Mouse (Mus musculus): ENCODE measurements around the gene Rab36. TPM values are rescaled to one million over a fixed set of nuclear protein-coding genes. Genes with fewer than 3 reads are reported as not detected.

The Rab36 gene
- polyA plus RNA-seq (2012; rRNA removed; ENCODE audit: low replicate concordance) = 5.3 and 7.6 TPM in 2 replicates

DNA sequence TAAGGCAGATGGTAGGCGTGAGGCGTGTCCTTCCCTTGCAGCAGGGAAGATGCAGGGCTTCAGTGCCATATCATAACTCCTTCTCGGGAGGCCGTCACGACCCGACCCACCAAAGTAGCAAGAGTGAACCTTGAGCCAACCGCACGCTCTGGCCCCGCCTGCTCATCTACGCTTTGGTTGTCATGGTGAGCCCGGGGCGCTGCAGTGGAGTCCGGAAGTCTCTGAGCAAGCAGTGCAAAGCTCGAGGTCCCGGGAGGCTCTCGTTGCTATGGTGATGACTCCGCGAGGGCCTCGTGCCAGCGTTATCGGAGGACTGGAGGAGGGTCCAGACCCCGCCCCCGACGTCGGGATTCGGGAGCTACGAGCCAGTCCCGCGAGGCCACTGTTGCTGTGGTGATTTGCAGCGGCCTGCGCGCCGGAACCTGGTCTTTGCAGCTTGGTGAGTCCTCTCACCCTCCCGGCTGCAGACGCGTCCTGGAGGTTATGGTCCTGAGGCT, at the start of gene Rab36:
Gene Rab36, plus strand, starts transcription at position 176 of the 497 bp plus-strand sequence.

DNA sequence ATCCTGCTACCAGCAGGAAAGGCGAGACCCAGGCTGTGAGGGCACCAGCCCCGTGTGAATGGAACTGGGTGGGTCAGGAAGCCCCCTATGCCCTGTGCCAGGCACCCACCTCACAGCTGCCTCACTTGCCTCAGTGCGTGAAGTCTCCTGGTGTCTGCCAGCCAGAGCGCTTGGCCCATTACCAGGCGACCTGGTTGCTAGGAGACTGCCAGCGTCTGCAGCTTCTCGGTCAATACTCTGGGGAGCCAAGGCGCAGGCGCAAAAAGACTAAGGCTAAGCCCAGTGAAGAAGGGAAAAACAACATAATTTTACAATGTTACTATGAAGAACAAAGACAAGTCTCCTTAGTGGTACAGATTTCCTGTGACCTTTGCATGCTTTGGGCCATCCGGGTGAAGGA, 4.5 kb upstream of the Rab36 start, which contains the start of gene Rsph14:
Gene Rsph14, minus strand, starts transcription at position 192 of the 400 bp plus-strand sequence.

DNA sequence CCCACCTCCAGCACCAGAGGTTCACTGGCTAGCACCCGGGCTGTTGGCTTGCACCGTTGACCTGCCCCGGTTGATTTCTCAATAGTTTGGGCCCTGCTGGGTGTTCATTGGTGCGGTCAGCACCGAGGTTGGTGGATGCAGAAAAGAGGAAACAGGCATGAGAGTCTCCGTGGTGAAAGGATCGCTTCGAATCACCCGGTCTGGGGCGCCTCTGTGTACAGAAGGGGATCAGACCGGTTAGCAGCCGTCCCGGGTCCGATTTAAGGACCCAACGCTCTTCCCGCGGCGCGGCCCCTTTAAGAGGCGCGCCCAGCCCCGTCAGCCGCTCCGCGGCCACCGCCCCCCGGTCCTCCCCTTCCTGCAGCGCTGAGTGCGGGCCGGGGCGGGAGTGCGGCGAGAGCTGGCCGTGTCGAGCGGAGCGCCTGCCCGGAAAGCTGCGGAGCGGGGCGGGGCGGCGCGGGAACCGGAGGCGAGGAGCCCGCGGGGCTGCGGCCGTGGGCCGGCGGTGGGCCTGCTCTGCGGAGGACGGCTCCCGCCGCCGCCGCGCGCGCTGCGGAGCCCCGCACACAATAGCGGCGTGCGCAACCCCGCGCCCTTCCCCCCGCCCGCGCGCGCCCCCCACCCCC, 23.5 kb downstream of the Rab36 start, which contains the start of gene Bcr:
Gene Bcr, plus strand, starts transcription at position 376 of the 626 bp plus-strand sequence.

Other genes with a start within 250 kb of the Rab36 start
- 1.7 and 2.7 TPM in 2 replicates for gene Gnaz, start 69.9 kb upstream of the Rab36 start, polyA plus RNA-seq (2012; rRNA removed; ENCODE audit: low replicate concordance)
- not detected in 2 replicates for gene Rsph14, start 4.5 kb upstream of the Rab36 start, polyA plus RNA-seq (2012; rRNA removed; ENCODE audit: low replicate concordance)
- gene Bcr, start 23.5 kb downstream of the Rab36 start, polyA plus RNA-seq (2012; rRNA removed; ENCODE audit: low replicate concordance) = 15.4 and 18.0 TPM in 2 replicates
- 22.3 and 23.6 TPM in 2 replicates for gene Specc1l, start 175.0 kb downstream of the Rab36 start, polyA plus RNA-seq (2012; rRNA removed; ENCODE audit: low replicate concordance)